Mouse (Mus musculus): Measurements from ENCODE around the gene Tmtc1.

- TF ChIP-seq GATA1 (IDR thresholded peaks at IDR 0.05; ENCODE audit: low read length) (no peak), TAL1 (IDR thresholded peaks at IDR 0.05; ENCODE audit: low read length) (no peak)
Observed at GRCm38 (mm10) chr6:148442671-148443290, 1.4 kb downstream of the Tmtc1 start.

All from erythroblast, embryonic 14.5 days (primary cell).